Mouse (Mus musculus) heart, postnatal 0 days (tissue): ENCODE results near the gene Gm38431.

Source experiments
- CTCF ChIP-seq: IDR thresholded peaks from 2 replicates; pipeline ENCODE4 v1.5.1; 2016; ENCODE audit warnings: antibody characterized with exemption, control low read depth, low read depth
- EP300 ChIP-seq: IDR thresholded peaks from 2 replicates; pipeline ENCODE4 v1.6.1; 2016; ENCODE audit warnings: antibody characterized with exemption, low read depth

DNA sequence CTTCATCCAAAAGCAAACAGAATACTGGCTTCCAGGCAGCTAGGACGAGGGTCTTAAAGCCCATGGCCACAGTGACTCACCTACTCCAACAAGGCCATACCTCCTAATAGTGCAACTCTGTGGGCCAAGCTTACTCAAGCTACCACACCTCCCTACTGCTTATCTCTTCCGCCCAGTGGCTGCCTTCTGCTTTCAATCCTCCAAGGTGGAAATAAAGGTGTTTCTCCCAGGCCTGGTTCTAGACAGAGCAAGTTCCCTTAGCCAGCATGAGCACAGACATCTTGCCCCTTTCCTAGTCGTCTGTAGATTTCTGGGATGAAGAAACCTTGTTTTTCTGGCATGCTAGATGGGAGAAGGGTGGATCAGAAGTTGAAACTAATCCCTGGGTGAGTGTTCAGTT, 52.0 kb downstream of the Gm38431 start:
- TF ChIP-seq CTCF (no peak), EP300 (no peak)
